Mouse (Mus musculus): ENCODE data around the gene Aco2. TPM values are rescaled to one million over a fixed set of nuclear protein-coding genes. Genes with fewer than 3 reads are reported as not detected.

The Aco2 gene
- total RNA-seq (2021), result 100 to 1,000 TPM; 420 to 427 TPM
- long read RNA-seq, experiment 1, transcript Aco2-201 (18 exons, 2,918 nt), result major isoform, 749 of 840 reads
- long read RNA-seq, experiment 1, partial matches to known transcripts, result 54 of 840 reads
- long read RNA-seq, experiment 1, other reads (novel, unspliced or antisense), result 37 of 840 reads
- long read RNA-seq, experiment 2, transcript Aco2-201 (18 exons, 2,918 nt), result major isoform, 578 of 669 reads
- long read RNA-seq, experiment 2, partial matches to known transcripts, result 48 of 669 reads
- long read RNA-seq, experiment 2, other reads (novel, unspliced or antisense), result 43 of 669 reads

DNA sequence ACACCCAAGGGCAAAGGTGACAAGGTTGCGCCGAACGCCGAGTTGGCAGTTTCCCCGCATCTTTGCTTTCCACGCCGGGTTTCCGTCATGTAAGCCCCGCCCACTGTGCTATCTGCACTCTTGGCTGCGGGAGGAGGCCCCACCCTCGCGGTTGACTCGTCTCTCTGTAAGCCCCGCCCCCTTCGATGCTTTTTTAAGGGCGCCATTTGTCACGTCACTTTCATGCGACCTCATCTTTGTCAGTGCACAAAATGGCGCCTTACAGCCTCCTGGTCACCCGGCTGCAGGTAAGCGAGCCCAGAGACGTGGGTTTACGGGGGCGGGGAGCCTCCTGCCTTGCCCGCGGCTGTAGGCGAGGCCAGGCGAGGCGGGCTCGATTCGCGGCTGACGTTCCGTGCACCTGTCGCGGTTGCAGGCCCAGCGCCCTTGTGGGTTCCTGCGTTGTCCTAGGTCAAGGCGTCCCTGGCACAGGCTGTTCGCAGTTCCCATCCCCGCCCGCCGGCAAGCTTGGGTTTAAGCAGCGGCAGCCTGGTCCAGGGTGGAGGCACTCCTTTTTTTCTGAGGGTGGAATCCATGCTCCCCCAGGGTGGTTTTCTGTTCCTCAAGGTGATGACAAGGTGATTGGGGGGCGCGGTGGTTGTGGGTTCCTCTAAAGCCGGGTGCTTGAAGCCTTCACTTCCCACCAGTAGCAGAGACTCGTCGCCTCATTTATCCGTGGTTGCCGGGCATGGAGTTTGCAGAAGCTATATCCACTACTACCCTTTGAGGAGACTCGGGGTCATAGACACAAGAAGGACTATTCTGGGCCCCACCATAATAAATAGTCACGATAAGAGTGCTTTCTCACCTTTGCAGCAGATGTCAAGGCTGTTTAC is at the start of gene Aco2:
TSS of gene Aco2 (plus strand) at position 48 of the 875 bp plus-strand sequence.
- H3K27ac ChIP-seq, result peak within 1 kb of the TSS; percentile 100
- intact Hi-C loops (cut with DNase I), result loop anchor here (2.0 kb wide), 1 partner anchor 14 kb away; the partner anchor contains the start of gene Tob2
- peak within 1 kb of the TSS; percentile 83 for H3K4me3 ChIP-seq
- TF ChIP-seq CTCF (IDR thresholded peaks at IDR 0.05), result no peak
- DNase-seq (ENCODE audit: extremely low spot score in 1 of 2, low spot score in 2 of 2), result peak; percentile 98 to 99

DNA sequence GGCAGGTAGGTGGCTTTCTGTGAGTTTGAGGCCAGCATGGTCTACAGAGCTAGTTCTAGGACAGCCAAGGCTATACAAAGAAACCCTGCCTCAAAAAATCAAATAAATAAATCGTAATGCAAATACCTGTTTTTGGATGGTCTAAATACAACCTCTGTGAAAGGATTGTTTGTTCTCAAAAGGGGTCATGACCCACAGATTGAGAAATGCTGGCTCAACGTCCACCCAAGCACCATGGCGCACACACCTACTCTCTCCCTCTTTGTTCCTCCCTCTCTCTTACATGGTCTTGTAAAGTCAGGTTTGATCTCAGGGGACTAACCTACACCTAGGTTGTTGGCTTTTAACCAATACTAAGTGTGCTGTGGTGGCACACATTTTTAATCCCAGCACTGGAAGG is 49.5 kb upstream of the Aco2 start:
- TF ChIP-seq CTCF (IDR thresholded peaks at IDR 0.05), result no peak
- intact Hi-C loops (cut with DNase I), result no loop called here
- no peak overlapping the region for H3K27ac ChIP-seq
- no peak for DNase-seq (ENCODE audit: extremely low spot score in 1 of 2, low spot score in 2 of 2)
- no peak overlapping the region for H3K4me3 ChIP-seq

DNA sequence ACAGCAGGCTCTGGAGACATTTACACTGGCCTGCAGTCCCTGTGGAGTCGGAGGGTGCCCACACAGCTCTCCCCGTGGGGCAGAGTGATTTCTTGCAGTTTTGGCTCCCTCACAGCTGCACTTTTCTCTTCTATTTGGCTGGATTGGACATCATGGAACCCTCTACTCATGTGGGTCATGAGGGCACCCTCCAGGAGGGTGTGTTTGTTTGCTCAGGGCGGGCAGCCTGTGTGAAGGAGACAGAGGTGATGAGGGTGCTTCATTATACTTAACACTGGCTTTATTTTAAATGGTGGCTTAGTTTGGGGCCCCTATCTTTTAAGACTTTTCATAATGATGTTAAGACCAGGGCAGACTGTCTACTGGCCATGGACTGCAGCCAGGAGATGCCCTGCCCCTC is 47.3 kb upstream of the Aco2 start:
- no peak for TF ChIP-seq CTCF (IDR thresholded peaks at IDR 0.05)
- Histone ChIP-seq H3K27ac (no peak overlapping the region), H3K4me3 (no peak overlapping the region)
- DNase-seq (ENCODE audit: extremely low spot score in 1 of 2, low spot score in 2 of 2), result no peak
- intact Hi-C loops (cut with DNase I), result no loop called here

DNA sequence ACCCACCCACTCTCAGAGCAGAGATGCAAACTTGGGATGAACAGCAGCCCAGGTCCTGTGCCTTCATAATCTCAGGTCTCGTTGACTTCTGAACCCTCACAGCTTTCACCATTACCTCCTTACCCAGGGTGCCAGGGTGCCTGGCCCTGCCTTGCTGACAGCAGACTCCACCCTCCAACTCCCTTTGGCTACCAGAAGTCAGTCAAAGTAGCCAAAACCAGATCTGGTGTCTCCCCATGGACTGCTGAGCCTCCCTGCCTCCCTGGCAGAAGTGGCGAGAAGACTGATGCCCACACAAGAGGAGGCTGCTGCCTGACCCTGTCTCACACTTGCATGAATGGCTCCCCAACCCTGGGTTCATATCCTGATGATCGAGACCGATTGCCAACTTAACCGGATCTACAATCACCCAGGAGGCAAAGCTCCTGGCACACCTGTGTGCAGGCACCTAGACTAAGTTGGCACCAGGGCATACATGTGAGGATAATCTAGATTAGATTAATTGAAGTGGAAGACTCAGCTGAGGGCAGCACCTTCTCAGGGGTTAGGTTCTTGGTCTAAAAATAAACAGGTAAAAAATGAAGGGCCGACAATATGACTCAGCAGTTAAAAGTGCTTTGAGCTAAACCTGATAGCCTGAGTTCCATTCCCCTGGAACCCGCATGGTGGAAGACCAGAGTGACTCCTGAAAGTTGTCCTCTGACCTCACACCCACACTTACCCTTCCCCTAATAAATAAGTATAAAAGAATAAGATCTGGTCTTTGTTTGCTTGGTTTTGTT is 43.5 kb upstream of the Aco2 start:
- no peak for TF ChIP-seq CTCF (IDR thresholded peaks at IDR 0.05)
- intact Hi-C loops (cut with DNase I), result no loop called here
- no peak overlapping the region for H3K27ac ChIP-seq
- no peak overlapping the region for H3K4me3 ChIP-seq
- no peak for DNase-seq (ENCODE audit: extremely low spot score in 1 of 2, low spot score in 2 of 2)

DNA sequence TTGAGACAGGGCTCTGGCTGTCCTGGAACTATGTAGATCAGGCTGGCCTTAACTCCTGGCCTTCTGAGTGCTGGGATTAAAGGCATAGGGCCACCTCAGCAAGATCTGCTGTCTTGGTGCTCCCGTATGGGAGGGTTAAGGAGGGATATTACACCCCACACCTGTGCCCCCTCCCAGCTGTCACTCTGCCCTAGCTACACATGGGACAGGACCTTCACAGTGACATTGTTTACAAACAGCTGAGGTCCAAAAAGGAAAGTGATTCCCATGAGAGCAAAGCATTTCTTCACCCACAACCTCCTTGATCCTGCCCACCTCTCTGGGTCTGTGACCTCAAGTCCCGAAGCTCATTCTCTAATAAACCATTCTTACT is 42.9 kb upstream of the Aco2 start:
- Histone ChIP-seq H3K27ac (no peak overlapping the region), H3K4me3 (no peak overlapping the region)
- no peak for DNase-seq (ENCODE audit: extremely low spot score in 1 of 2, low spot score in 2 of 2)
- intact Hi-C loops (cut with DNase I), result no loop called here
- TF ChIP-seq CTCF (IDR thresholded peaks at IDR 0.05), result no peak

DNA sequence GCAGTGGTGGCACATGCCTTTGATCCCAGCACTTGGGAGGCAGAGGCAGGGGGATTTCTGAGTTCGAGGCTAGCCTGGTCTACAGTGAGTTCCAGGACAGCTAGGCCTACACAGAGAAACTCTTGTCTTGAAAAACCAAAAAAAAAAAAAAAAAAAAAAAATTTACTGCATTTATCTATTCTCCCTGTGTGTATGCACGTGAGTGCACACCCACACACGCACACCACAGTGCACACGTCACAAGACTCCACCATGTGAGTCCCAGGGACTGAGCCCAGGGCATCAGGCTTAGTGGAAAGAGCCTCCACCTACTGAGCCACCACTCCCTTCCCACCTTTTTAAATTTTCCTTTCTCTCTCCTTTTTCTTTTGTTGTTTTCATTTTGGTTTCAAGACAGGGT is 41.6 kb upstream of the Aco2 start:
- H3K27ac ChIP-seq, result no peak overlapping the region
- no peak for DNase-seq (ENCODE audit: extremely low spot score in 1 of 2, low spot score in 2 of 2)
- no peak for TF ChIP-seq CTCF (IDR thresholded peaks at IDR 0.05)
- no peak overlapping the region for H3K4me3 ChIP-seq
- intact Hi-C loops (cut with DNase I), result loop anchor here (2.0 kb wide), 2 partner anchors 74 to 86 kb away; no protein-coding TSS in a partner anchor

DNA sequence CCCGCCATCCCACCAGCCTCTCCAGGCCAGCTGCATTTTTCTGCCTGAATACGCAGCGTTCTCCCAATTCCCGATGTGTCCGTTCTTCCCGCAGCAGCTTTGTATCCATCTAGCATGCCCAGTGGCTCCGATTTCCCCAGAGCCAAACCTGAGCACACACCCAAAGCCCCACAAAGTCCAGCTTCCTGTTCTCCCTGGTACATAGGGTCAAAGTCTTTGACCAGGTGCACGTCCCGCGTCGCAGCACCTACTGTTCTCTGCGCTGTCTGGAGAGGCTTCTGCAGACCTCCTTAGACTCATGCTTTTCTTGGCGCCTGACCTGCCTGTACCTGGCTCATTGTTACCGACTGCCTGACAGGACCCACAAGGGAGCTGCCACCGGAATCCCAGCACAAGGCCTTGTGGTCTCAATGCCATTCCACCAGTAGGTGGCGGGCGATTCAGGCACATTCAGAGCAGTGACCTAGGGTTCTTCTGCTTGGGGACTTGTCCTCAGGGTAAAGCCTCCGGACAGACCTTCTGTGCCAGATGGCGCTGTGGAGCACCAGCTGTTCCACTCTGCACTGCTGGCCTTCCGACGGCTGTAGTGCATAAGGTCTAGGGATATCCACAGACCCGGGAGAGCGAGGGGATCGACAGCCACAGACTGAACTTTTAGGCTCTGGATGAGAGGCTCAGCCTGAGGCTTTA is 40.8 kb upstream of the Aco2 start:
- H3K27ac ChIP-seq, result peak overlapping the region; percentile 30; the same call in 1 of the 2 replicates
- intact Hi-C loops (cut with DNase I), result loop anchor here (2.0 kb wide), 2 partner anchors 74 to 86 kb away; no protein-coding TSS in a partner anchor
- peak; percentile 87 for TF ChIP-seq CTCF (IDR thresholded peaks at IDR 0.05)
- DNase-seq (ENCODE audit: extremely low spot score in 1 of 2, low spot score in 2 of 2), result peak; percentile 84
- no peak overlapping the region for H3K4me3 ChIP-seq

DNA sequence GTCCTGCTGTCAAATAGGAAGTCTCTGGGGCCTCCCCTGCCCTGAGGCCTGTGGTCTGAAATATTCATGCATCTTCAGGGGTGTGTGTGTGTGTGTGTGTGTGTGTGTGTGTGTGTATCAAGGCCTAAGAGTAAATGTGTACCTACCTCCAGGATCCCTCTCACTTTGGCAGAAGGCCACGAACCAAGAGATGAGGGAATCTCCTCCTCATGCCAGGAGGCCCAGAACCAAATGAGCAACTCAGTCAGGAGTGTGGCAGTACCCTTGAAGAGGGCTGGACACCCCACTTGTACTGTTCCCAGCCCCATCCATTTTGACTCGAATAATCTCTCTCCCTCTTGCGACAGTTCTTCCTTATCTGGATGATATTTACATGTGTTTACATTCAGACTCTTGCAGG is 39.9 kb upstream of the Aco2 start:
- Histone ChIP-seq H3K27ac (no peak overlapping the region), H3K4me3 (no peak overlapping the region)
- intact Hi-C loops (cut with DNase I), result no loop called here
- DNase-seq (ENCODE audit: extremely low spot score in 1 of 2, low spot score in 2 of 2), result no peak
- TF ChIP-seq CTCF (IDR thresholded peaks at IDR 0.05), result no peak

DNA sequence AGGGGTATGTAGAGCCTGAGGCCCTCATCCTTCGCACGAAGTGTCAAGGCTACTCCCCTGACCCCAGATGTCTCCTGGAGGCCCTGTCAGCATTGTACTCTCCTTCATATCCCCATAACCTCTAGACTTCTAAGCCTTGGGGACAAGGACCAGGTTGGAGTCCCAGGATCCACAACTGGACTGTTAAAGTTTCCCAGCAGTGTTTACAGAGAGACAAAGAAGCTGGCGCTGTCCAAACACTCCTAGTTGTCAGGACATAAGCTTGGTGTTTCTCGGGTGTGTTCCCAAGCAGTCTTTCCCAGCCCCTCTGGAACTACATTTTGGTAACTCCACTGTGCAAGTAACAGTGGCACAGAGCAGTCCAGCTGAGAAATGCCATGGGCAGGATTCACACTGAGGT is 38.6 kb upstream of the Aco2 start:
- DNase-seq (ENCODE audit: extremely low spot score in 1 of 2, low spot score in 2 of 2), result no peak
- TF ChIP-seq CTCF (IDR thresholded peaks at IDR 0.05), result no peak
- intact Hi-C loops (cut with DNase I), result no loop called here
- Histone ChIP-seq H3K4me3 (no peak overlapping the region), H3K27ac (no peak overlapping the region; the same call in 1 of the 2 replicates)

DNA sequence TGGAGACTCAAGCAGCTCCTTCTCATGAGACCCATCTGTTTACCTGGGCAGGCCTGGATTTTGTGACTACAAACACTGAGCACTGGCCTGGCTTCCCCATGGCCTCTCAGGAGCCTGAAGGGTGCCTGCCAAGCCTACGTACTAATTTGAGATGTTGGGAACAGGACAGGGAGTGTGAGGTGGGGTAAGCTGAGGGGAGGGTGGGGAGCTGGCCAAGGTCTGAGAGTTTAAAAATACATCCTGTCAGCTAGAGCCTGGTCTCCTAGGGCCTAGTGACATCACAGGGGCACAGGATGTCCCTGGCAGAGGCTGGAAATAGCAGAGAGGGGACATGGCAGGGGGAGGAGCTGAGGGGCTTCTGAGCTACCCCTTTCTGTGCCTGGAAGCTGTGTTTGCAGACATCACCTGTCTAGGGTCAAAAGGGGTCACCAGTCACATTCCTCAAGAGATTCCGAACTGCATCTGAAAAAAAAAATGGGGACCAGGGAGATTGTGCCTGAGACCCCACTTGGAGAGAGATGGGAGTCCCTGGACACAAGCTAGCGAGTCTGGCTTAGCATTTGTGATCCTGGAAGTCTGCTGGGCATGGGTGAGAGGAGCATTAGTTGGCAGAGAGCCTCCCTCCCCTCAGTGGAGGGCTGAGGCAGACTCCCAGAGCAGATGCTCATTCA is 37.8 kb upstream of the Aco2 start:
- no peak overlapping the region; the same call in 1 of the 2 replicates for H3K27ac ChIP-seq
- no peak overlapping the region for H3K4me3 ChIP-seq
- TF ChIP-seq CTCF (IDR thresholded peaks at IDR 0.05), result no peak
- DNase-seq (ENCODE audit: extremely low spot score in 1 of 2, low spot score in 2 of 2), result no peak
- intact Hi-C loops (cut with DNase I), result no loop called here
